8 mouse cellular contexts compared by ENCODE assay signal in the genomic region with DNA sequence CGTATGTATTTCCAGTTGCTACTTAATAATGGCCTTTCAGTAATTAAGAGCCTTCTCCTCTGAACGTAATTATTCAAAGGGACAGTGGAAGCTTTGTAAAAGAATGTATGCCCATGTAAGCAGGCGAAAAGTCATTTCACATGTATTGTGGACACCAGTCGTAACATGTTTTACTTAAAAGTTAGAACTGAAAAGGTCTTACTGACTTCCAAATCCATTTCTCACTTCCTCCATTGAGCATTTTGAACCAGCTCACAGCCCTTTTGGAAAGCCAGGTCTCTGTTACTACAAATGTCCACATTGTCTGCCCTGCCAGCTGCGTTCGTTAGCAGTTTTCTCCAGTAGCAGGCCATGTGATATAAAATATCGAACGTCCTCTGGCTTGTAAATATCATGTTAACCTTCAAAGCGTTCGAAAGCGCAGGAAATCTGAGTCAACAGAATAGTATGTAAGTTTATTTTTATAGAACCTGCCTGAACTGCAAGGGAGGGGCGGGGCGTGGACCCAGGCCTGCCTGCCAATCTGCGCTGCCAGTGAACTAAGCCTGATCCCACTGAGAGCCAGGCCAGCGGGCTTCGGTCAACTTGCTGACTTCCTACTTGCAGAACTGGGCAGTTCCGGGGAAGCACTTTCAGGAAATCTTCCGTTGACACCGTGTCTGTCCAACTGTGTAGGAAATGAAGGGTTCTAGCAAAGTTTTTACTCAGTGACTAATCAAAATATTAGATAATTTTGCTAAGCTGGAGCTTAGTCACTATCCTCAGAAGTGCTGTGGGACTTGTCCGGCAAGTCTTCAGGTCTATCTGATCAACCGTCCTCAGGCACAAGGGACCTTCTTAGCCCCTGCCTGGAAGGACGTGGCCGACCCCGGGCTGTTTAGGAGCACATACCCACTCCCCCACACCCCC. TPM values are rescaled to one million over a fixed set of nuclear protein-coding genes. Genes with fewer than 3 reads are reported as not detected.
DNase-seq lines count a peak whose midpoint lies in the region; ATAC-seq and TF ChIP-seq lines count a peak whose summit lies in the region.

No protein-coding gene starts in this region.

- no peak overlapping the region for H3K27ac ChIP-seq in CH12.LX (ENCODE audit: insufficient read depth, low read depth)
- H3K27ac ChIP-seq in intestine, embryonic 15.5 days: no peak overlapping the region
- no peak overlapping the region for H3K27ac ChIP-seq in liver, embryonic 12.5 days

- peak; percentile 69 for ATAC-seq in common myeloid progenitor, adult 5-6 weeks (replicated peaks; ENCODE audit: low read depth, poor library complexity, severe bottlenecking)
- peak; percentile 85 for ATAC-seq in intestine, embryonic 15.5 days
- no peak for ATAC-seq in erythroid progenitor cell, adult 5-6 weeks (replicated peaks; ENCODE audit: low FRiP score, poor library complexity, severe bottlenecking)
- no peak for ATAC-seq in liver, embryonic 12.5 days

- no peak overlapping the region for H3K4me3 ChIP-seq in CH12.LX (replicated peaks in 1 of 3; ENCODE audit: low read depth in 2 of 3, low read length in 2 of 3, poor library complexity in 1 of 3)
- no peak overlapping the region for H3K4me3 ChIP-seq in intestine, embryonic 15.5 days (replicated peaks)
- H3K4me3 ChIP-seq in liver, embryonic 12.5 days: no peak overlapping the region

- H3K9me3 ChIP-seq in CH12.LX (replicated peaks; ENCODE audit: low read length): no peaks in the 10 kb centered on the region
- H3K9me3 ChIP-seq in intestine, embryonic 15.5 days: no peaks in the 10 kb centered on the region
- no peaks in the 10 kb centered on the region for H3K9me3 ChIP-seq in liver, embryonic 12.5 days (replicated peaks)

- TF ChIP-seq EP300 in CH12.LX (IDR thresholded peaks at IDR 0.05; ENCODE audit: low read length): peak; percentile 55

- H3K9ac ChIP-seq in CH12.LX (ENCODE audit: insufficient read depth, low read depth): no peak overlapping the region
- H3K9ac ChIP-seq in intestine, embryonic 15.5 days: no peak overlapping the region
- no peak overlapping the region for H3K9ac ChIP-seq in liver, embryonic 12.5 days

- H3K27me3 ChIP-seq in CH12.LX (replicated peaks): no peaks in the 10 kb centered on the region
- H3K27me3 ChIP-seq in intestine, embryonic 15.5 days (replicated peaks): no peaks in the 10 kb centered on the region
- no peaks in the 10 kb centered on the region for H3K27me3 ChIP-seq in liver, embryonic 12.5 days (replicated peaks)

- in situ Hi-C loops in CH12.LX (cut with MboI; ENCODE audit: low pct_ligation_motif_present, low pct_unique_long_range_greater_than_20kb, low sequenced_read_pairs): loop anchor here (25.0 kb wide), 1 partner anchor 541 kb away; no protein-coding TSS in a partner anchor

- H3K36me3 ChIP-seq in CH12.LX (replicated peaks in 1 of 2; ENCODE audit: control insufficient read depth in 1 of 2, insufficient read depth in 1 of 2, low read length in 1 of 2): no peaks in the 10 kb centered on the region
- H3K36me3 ChIP-seq in intestine, embryonic 15.5 days: no peaks in the 10 kb centered on the region
- H3K36me3 ChIP-seq in liver, embryonic 12.5 days: no peaks in the 10 kb centered on the region

- dilution Hi-C loops in CH12.LX (cut with MboI; ENCODE audit: extremely low pct_ligation_motif_present, extremely low pct_unique_long_range_greater_than_20kb, low sequenced_read_pairs): no loop called here

- no peak for TF ChIP-seq CTCF in CH12.LX (conservative IDR thresholded peaks at IDR 0.05 in 1 of 2, IDR thresholded peaks at IDR 0.05 in 1 of 2; ENCODE audit: low read depth in 2 of 2, low read length in 2 of 2)

- 65% methylated on average over 24 of the region's 24 CpGs for WGBS in intestine, embryonic 15.5 days
- 67% methylated on average over 24 of the region's 24 CpGs for WGBS in liver, embryonic 12.5 days (ENCODE audit: insufficient replicate concordance)

- no peak for DNase-seq in CH12.LX (ENCODE audit: extremely low read depth)
- DNase-seq in lung, postnatal 4 days: peak; percentile 36 to 57
- no peak for DNase-seq in yolk sac, embryonic 10.5 days (ENCODE audit: low spot score)
- no peak for DNase-seq in cerebellum, adult 8-10 months

- TF ChIP-seq POLR2A in CH12.LX (IDR thresholded peaks at IDR 0.05; ENCODE audit: low read depth, low read length): no peak

- no peak for TF ChIP-seq RAD21 in CH12.LX (IDR thresholded peaks at IDR 0.05; ENCODE audit: low read depth, low read length)

- peaks cover 0 to 11% of the 10 kb centered on the region in 2 experiments; a peak in 2 of 4 replicates for H3K4me1 ChIP-seq in CH12.LX (ENCODE audit: control insufficient read depth in 1 of 2, insufficient read depth in 2 of 2)
- H3K4me1 ChIP-seq in intestine, embryonic 15.5 days (replicated peaks): no peaks in the 10 kb centered on the region
- H3K4me1 ChIP-seq in liver, embryonic 12.5 days: no peaks in the 10 kb centered on the region

- H3K4me2 ChIP-seq in CH12.LX (ENCODE audit: insufficient read depth, low read depth, poor library complexity, severe bottlenecking): no peak overlapping the region
- H3K4me2 ChIP-seq in intestine, embryonic 15.5 days (replicated peaks): peak overlapping the region; percentile 24; the same call in 1 of the 2 replicates
- H3K4me2 ChIP-seq in liver, embryonic 12.5 days: no peak overlapping the region

- H3K79me2 ChIP-seq in CH12.LX (replicated peaks; ENCODE audit: control insufficient read depth, extremely low read depth, insufficient read depth, poor library complexity, severe bottlenecking): no peaks in the 10 kb centered on the region

TF ChIP-seq in CH12.LX, 34 proteins besides CTCF, POLR2A, EP300 and RAD21:
- TF ChIP-seq HCFC1 (IDR thresholded peaks at IDR 0.05; ENCODE audit: low read depth, low read length) (no peak), IRF4 (IDR thresholded peaks at IDR 0.05; ENCODE audit: low read depth, low read length) (peak; percentile 63; the same call in 1 of the 2 replicates)

RNA-seq across cellular contexts. Expression of a gene that starts 9.5 kb away (rescaled TPM):
- 0.08 and 0.64 TPM in 2 replicates for total RNA-seq in CH12.LX (2012; rRNA removed)
- 0.61 and 0.63 TPM in 2 replicates for total RNA-seq in CH12.LX (2014; rRNA removed)
- polyA plus RNA-seq in CH12.LX (2012; ENCODE audit: insufficient read length, low read depth): 0.82 and 1.0 TPM in 2 replicates
- 6.0 and 11.3 TPM in 2 replicates for total RNA-seq in common myeloid progenitor, adult 5-6 weeks (2017)
- polyA plus RNA-seq in intestine, embryonic 15.5 days (2015; fragmentation: Nextera tagmentation; extraction: Ambion mirVana): 0.59 and 0.63 TPM in 2 replicates
- total RNA-seq in erythroid progenitor cell, adult 5-6 weeks (2015; ENCODE audit: low replicate concordance): 0.84 and 1.8 TPM in 2 replicates
- 3.3 TPM in 1 of 2 replicates, not detected in the other for total RNA-seq in erythroid progenitor cell, adult 5-6 weeks (2017; ENCODE audit: low replicate concordance)
- polyA plus RNA-seq in liver, embryonic 12.5 days (2016; fragmentation: Nextera tagmentation; extraction: Ambion mirVana): 0.01 and 0.10 TPM in 2 replicates

Comparison
In these comparisons a context has a peak if more than half of its experiments do, and no peak if none do; other contexts are left out.
1. DNase-seq: peak in lung, postnatal 4 days (2 of 2); none in CH12.LX (single experiment), yolk sac, embryonic 10.5 days (single experiment) and cerebellum, adult 8-10 months (single experiment).
2. ATAC-seq: peak in common myeloid progenitor, adult 5-6 weeks (single experiment) and intestine, embryonic 15.5 days (single experiment); none in erythroid progenitor cell, adult 5-6 weeks (single experiment) and liver, embryonic 12.5 days (single experiment).